Mouse (Mus musculus): Measurements from ENCODE around the gene Gm20509. TPM values are rescaled to one million over a fixed set of nuclear protein-coding genes. Genes with fewer than 3 reads are reported as not detected.
"Not testable (repeated sequence)": the region's sequence is repeated elsewhere in the genome, so short reads cannot be mapped to it uniquely, and the experiment has no call there.

The Gm20509 gene
- polyA plus RNA-seq, 1 experiment from 2014 or later: not detected

- no peak overlapping the region for H3K4me2 ChIP-seq (ENCODE audit: low read length)
- H3K4me3 ChIP-seq (replicated peaks; ENCODE audit: low read depth, low read length): no peak overlapping the region
- H3K4me1 ChIP-seq (replicated peaks; ENCODE audit: insufficient read depth, low read length): peaks cover 12% of the 10 kb centered on the region; the same call in 1 of the 2 replicates
- H3K27ac ChIP-seq: peak overlapping the region; percentile 20
- no peaks in the 10 kb centered on the region for H3K36me3 ChIP-seq (ENCODE audit: insufficient read depth, low read length)
- no peak for ATAC-seq (replicated peaks; ENCODE audit: low FRiP score, low read depth)
- no peaks in the 10 kb centered on the region for H3K27me3 ChIP-seq (ENCODE audit: insufficient read depth, low read length)
- WGBS: 63% methylated on average over 6 of the region's 6 CpGs
- TF ChIP-seq CTCF (IDR thresholded peaks at IDR 0.05; ENCODE audit: low read depth): 0 out of 2 replicates have a peak, but pooled peaks have one; percentile 1
- DNase-seq (ENCODE audit: low spot score): no peak
- no peaks in the 10 kb centered on the region for H3K9me3 ChIP-seq (replicated peaks; ENCODE audit: low read length)
- H3K9ac ChIP-seq (ENCODE audit: low read depth, low read length): no peak overlapping the region
Observed at GRCm38 (mm10) chr9:73068688-73069087, 33.6 kb upstream of the Gm20509 start.

- Histone ChIP-seq H3K9ac (ENCODE audit: low read depth, low read length) (no peak overlapping the region), H3K9me3 (replicated peaks; ENCODE audit: low read length) (no peaks in the 10 kb centered on the region), H3K36me3 (ENCODE audit: insufficient read depth, low read length) (no peaks in the 10 kb centered on the region), H3K27me3 (ENCODE audit: insufficient read depth, low read length) (no peaks in the 10 kb centered on the region), H3K4me3 (replicated peaks; ENCODE audit: low read depth, low read length) (no peak overlapping the region), H3K4me2 (ENCODE audit: low read length) (no peak overlapping the region), H3K27ac (no peak overlapping the region), H3K4me1 (replicated peaks; ENCODE audit: insufficient read depth, low read length) (peaks cover 12% of the 10 kb centered on the region; the same call in 1 of the 2 replicates)
- ATAC-seq (replicated peaks; ENCODE audit: low FRiP score, low read depth) (no peak), DNase-seq (ENCODE audit: low spot score) (peak; percentile 34)
- TF ChIP-seq CTCF (IDR thresholded peaks at IDR 0.05; ENCODE audit: low read depth): peak; percentile 25; the same call in 1 of the 2 replicates
- WGBS: 71% methylated on average over 10 of the region's 10 CpGs
Observed at GRCm38 (mm10) chr9:73070971-73071659, 31.2 kb upstream of the Gm20509 start.

GRCm38 (mm10) chr9:73072426-73072825 lies 29.8 kb upstream of the Gm20509 start:
- peaks cover 8% of the 10 kb centered on the region; the same call in 1 of the 2 replicates for H3K4me1 ChIP-seq (replicated peaks; ENCODE audit: insufficient read depth, low read length)
- no peaks in the 10 kb centered on the region for H3K9me3 ChIP-seq (replicated peaks; ENCODE audit: low read length)
- H3K27me3 ChIP-seq (ENCODE audit: insufficient read depth, low read length): no peaks in the 10 kb centered on the region
- H3K27ac ChIP-seq: no peak overlapping the region
- no peak for ATAC-seq (replicated peaks; ENCODE audit: low FRiP score, low read depth)
- H3K36me3 ChIP-seq (ENCODE audit: insufficient read depth, low read length): no peaks in the 10 kb centered on the region
- TF ChIP-seq CTCF (IDR thresholded peaks at IDR 0.05; ENCODE audit: low read depth): no peak
- DNase-seq (ENCODE audit: low spot score): no peak
- WGBS: 85% methylated on average over 8 of the region's 8 CpGs
- H3K4me2 ChIP-seq (ENCODE audit: low read length): no peak overlapping the region
- no peak overlapping the region for H3K4me3 ChIP-seq (replicated peaks; ENCODE audit: low read depth, low read length)
- no peak overlapping the region for H3K9ac ChIP-seq (ENCODE audit: low read depth, low read length)

GRCm38 (mm10) chr9:73073169-73073568 lies 29.1 kb upstream of the Gm20509 start:
- Histone ChIP-seq H3K4me3 (replicated peaks; ENCODE audit: low read depth, low read length) (no peak overlapping the region), H3K9ac (ENCODE audit: low read depth, low read length) (no peak overlapping the region), H3K27me3 (ENCODE audit: insufficient read depth, low read length) (no peaks in the 10 kb centered on the region), H3K36me3 (ENCODE audit: insufficient read depth, low read length) (no peaks in the 10 kb centered on the region), H3K27ac (no peak overlapping the region), H3K9me3 (replicated peaks; ENCODE audit: low read length) (no peaks in the 10 kb centered on the region), H3K4me1 (replicated peaks; ENCODE audit: insufficient read depth, low read length) (0 out of 2 replicates have a peak, but pooled peaks cover under 1% of the 10 kb centered on the region), H3K4me2 (ENCODE audit: low read length) (no peak overlapping the region)
- ATAC-seq (replicated peaks; ENCODE audit: low FRiP score, low read depth) (no peak), DNase-seq (ENCODE audit: low spot score) (no peak)
- TF ChIP-seq CTCF (IDR thresholded peaks at IDR 0.05; ENCODE audit: low read depth): no peak
- WGBS: 90% methylated on average over 5 of the region's 5 CpGs

- not testable (repeated sequence) for H3K36me3 ChIP-seq (ENCODE audit: insufficient read depth, low read length); H3K9ac ChIP-seq (ENCODE audit: low read depth, low read length); H3K27me3 ChIP-seq (ENCODE audit: insufficient read depth, low read length); H3K27ac ChIP-seq; H3K4me1 ChIP-seq (replicated peaks; ENCODE audit: insufficient read depth, low read length); H3K4me2 ChIP-seq (ENCODE audit: low read length); ATAC-seq (replicated peaks; ENCODE audit: low FRiP score, low read depth); H3K4me3 ChIP-seq (replicated peaks; ENCODE audit: low read depth, low read length); DNase-seq (ENCODE audit: low spot score); H3K9me3 ChIP-seq (replicated peaks; ENCODE audit: low read length)
- 91% methylated on average over 10 of the region's 12 CpGs for WGBS
Observed at GRCm38 (mm10) chr9:73079349-73079748, 22.9 kb upstream of the Gm20509 start.

GRCm38 (mm10) chr9:73079801-73080325 lies 22.4 kb upstream of the Gm20509 start:
- no peak overlapping the region for H3K4me3 ChIP-seq (replicated peaks; ENCODE audit: low read depth, low read length)
- 62% methylated on average over 7 of the region's 7 CpGs for WGBS
- ATAC-seq (replicated peaks; ENCODE audit: low FRiP score, low read depth) (no peak), DNase-seq (ENCODE audit: low spot score) (no peak)
- H3K9ac ChIP-seq (ENCODE audit: low read depth, low read length): no peak overlapping the region
- no peaks in the 10 kb centered on the region for H3K9me3 ChIP-seq (replicated peaks; ENCODE audit: low read length)
- TF ChIP-seq CTCF (IDR thresholded peaks at IDR 0.05; ENCODE audit: low read depth): no peak
- H3K27me3 ChIP-seq (ENCODE audit: insufficient read depth, low read length): no peaks in the 10 kb centered on the region
- no peaks in the 10 kb centered on the region for H3K36me3 ChIP-seq (ENCODE audit: insufficient read depth, low read length)
- H3K4me1 ChIP-seq (replicated peaks; ENCODE audit: insufficient read depth, low read length): no peaks in the 10 kb centered on the region
- no peak overlapping the region for H3K27ac ChIP-seq
- H3K4me2 ChIP-seq (ENCODE audit: low read length): no peak overlapping the region
